Mouse (Mus musculus): ENCODE results near the gene Mbnl1. TPM values are rescaled to one million over a fixed set of nuclear protein-coding genes. Genes with fewer than 3 reads are reported as not detected.

Gene Mbnl1
- total RNA-seq, 2 experiments from 2014 or later, result 125 to 154 TPM

- DNase-seq (ENCODE audit: low spot score in 2 of 2), result no peak
- intact Hi-C loops (cut with DNase I), result no loop called here
Measured at GRCm38 (mm10) chr3:60511197-60511596, 38.6 kb downstream of the Mbnl1 start.

- intact Hi-C loops (cut with DNase I), result no loop called here
- no peak for DNase-seq (ENCODE audit: low spot score in 2 of 2)
Measured at GRCm38 (mm10) chr3:60513337-60513736, 40.7 kb downstream of the Mbnl1 start.

- DNase-seq (ENCODE audit: low spot score in 2 of 2), result no peak
- intact Hi-C loops (cut with DNase I), result no loop called here
Measured at GRCm38 (mm10) chr3:60513746-60514145, 41.1 kb downstream of the Mbnl1 start.

GRCm38 (mm10) chr3:60515430-60515829, 42.8 kb downstream of the Mbnl1 start:
- DNase-seq (ENCODE audit: low spot score in 2 of 2), result no peak
- intact Hi-C loops (cut with DNase I), result no loop called here

GRCm38 (mm10) chr3:60516054-60516674, 43.5 kb downstream of the Mbnl1 start:
- DNase-seq (ENCODE audit: low spot score in 2 of 2), result no peak

DNA sequence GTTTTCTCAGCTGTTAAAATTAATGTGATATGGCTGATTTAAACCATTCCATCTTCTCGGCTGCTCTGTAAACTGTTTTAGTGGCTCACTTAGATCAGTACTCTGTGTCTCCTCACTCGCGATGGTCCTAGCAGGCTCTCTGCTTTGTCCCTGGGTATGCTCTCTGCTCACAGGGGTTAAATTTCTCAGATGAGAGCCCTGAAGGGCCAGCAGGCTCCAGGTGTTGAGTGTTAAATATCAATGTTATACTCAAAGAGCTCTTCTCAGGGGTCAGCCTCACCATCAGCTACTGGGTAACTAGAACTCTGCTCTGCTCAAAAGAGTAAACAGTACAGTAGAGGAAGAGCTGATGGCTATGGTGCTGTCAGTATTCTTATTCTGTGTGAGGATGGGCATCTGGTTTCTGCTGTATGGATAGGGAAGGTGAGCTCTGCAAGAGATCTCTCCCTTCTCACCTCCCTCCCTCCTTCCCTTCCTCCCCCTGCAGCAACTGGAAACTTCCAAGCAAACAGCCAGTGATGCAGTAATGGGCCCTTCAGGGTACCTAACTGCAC, 44.7 kb downstream of the Mbnl1 start:
- no peak for DNase-seq (ENCODE audit: low spot score in 2 of 2)
- intact Hi-C loops (cut with DNase I), result no loop called here

More at GRCm38 (mm10) chr3:60516054-60516674, 43.5 kb downstream of the Mbnl1 start:
- intact Hi-C loops (cut with DNase I), result no loop called here

DNA sequence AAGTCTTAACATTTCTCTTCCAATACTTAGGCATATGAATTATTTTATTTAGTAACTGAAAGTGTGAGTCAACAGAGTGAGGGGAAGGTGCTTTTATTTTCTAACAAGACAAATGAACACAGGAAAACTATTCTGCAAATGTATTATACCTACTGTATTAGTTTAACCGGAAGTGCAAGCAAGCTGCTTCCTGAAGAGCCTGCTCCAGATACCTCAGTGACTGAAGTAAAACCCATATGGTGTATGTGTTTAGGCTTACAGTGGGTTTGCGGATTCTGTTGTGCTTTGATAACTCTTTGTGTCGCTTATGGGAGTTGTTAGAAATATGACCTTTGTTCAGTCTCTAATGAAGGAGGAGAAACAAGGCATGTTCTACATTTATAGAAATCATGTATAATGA, 46.7 kb downstream of the Mbnl1 start:
- intact Hi-C loops (cut with DNase I), result no loop called here
- DNase-seq (ENCODE audit: low spot score in 2 of 2), result no peak

- intact Hi-C loops (cut with DNase I), result no loop called here
Measured at GRCm38 (mm10) chr3:60524127-60524526, 51.5 kb downstream of the Mbnl1 start.

DNA sequence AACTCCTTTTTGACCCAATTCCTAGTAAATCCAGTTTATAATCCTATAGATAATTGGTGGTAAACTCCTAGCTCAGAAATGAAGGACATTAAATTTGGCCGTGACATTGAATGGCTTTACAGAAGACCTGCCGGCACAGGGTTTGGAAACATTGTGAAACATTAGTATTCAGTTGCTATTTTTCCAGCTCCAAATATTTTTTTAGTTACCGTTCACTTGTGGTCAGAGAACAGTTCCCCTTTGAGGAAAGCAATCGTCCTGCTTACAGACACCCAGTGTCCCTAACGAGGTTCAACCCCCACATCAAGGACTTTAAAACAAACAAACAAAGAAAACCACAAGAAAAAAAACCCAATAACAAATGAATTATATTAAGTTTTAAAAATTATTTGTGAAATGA, 58.7 kb downstream of the Mbnl1 start:
- intact Hi-C loops (cut with DNase I), result no loop called here
- DNase-seq (ENCODE audit: low spot score in 2 of 2), result no peak

More at GRCm38 (mm10) chr3:60524127-60524526, 51.5 kb downstream of the Mbnl1 start:
- DNase-seq (ENCODE audit: low spot score in 2 of 2), result no peak

- intact Hi-C loops (cut with DNase I), result no loop called here
- DNase-seq (ENCODE audit: low spot score in 2 of 2), result no peak
Measured at GRCm38 (mm10) chr3:60531826-60532225, 59.2 kb downstream of the Mbnl1 start.

DNA sequence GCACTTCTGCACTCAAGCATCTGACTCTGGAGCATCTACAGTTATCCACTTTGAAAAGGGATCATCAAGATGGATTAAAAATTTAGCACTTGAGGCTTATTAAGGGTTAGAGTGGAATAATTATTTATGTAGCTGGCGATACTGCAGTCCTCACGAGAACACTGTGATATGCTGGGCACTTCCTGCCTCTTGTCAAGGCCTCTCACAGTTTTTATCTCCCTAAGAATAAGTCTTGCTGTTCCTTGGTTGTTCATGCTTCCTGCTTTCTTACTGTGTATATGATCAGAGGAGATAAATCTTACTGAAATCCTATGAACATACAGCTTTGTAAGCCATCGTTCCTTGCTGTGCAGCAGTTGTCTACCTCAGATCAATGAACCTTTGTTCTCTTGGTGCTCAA, 62.6 kb downstream of the Mbnl1 start:
- intact Hi-C loops (cut with DNase I), result no loop called here
- DNase-seq (ENCODE audit: low spot score in 2 of 2), result no peak

DNA sequence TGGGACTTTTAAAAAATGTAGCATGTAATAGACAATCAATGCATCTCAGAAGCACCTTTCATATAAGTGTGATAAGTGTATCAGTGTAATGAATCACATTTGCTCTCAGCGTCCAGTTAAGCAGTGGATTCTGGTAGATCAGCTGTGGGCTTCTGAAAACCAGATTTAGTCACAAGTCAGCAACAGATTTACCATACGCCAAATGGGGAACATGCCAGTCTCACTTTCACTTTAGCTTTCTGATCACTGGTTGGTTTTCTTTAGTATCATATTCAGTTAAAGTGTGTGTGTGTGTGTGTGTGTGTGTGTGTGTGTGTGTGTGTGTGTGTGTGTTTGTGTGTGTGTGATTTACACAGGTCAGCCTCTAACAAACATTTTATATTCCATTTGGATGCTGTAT, 64.4 kb downstream of the Mbnl1 start:
- intact Hi-C loops (cut with DNase I), result no loop called here
- DNase-seq (ENCODE audit: low spot score in 2 of 2), result no peak

- no peak for DNase-seq (ENCODE audit: low spot score in 2 of 2)
- intact Hi-C loops (cut with DNase I), result no loop called here
Measured at GRCm38 (mm10) chr3:60538214-60538971, 65.8 kb downstream of the Mbnl1 start.

DNA sequence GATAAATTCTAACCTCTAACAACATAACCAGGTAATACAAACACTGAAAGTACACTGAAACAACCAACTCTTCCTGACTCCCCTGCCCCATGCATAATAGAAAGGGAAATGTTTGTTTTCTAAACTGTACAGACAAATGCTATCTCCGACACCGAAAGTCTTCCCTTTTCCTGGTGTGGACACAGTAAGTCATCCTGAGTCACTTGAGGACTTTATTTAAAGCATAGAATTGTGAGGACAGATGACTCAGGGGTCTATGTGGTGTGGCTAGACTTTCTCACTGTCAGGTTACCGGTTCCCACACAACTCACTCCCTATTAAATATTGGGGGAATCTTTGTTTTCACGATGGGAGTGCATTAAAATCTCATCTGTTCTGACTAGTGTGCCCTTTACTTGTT, 68.5 kb downstream of the Mbnl1 start:
- intact Hi-C loops (cut with DNase I), result no loop called here
- no peak for DNase-seq (ENCODE audit: low spot score in 2 of 2)

DNA sequence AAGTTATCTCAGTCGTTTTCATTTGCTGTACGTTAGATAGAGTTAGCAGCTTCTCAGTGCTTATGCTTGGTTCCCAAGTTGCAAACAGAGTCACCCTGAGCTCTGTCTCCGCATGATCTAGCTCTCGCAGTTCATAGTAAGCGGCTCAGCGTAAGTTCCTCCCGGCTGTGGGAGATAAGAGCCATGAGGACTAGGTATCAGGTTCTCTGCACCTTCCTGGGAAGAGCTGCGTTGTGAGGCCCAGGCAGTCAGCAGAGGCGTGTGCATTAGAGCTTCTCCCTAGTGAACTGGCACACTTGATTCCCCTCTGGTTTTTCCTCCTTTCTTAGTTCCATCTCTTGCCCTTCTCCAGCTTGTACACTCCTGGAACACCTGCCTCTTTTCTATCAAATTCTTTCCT, 73.6 kb downstream of the Mbnl1 start:
- DNase-seq (ENCODE audit: low spot score in 2 of 2), result no peak
- intact Hi-C loops (cut with DNase I), result no loop called here

DNA sequence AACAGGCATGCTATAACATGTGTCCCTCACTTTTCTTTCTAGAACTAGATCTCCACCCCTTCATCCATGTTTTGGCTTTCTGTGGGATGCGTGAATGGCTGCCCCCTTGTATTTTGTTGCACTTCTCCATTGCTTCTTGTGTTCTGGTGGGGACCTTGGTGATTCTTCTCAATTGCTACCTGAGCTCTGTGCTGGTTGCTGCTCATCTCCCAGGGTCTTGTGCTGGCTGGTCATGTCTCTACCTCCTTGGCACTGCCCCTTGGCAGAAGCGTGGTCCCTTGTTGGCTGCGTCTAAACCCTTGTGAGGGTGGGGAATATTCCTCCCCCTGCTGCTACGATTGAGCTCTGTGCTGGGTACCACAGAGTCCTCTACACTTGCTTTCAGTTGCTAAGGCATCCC, 74.3 kb downstream of the Mbnl1 start:
- intact Hi-C loops (cut with DNase I), result no loop called here
- DNase-seq (ENCODE audit: low spot score in 2 of 2), result no peak

DNA sequence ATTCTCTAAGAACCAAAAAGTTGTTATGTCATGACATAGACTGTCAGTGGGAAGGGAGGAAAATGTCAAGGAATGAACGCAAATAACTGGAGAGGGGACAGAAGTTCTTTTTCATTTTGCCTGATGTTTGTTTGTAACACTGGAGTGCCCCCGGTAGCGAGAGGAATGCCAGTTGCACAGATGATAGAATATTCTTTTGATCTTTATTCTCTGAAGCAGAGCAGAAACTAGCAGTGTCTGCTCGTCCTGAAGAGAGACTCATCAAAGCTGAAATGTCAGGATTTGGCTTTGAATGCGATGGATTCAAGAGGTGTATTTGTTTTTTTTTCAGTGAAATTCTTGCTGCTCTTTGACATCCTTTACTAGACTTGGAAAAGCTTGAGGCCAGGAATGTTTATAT, 77.9 kb downstream of the Mbnl1 start:
- intact Hi-C loops (cut with DNase I), result no loop called here
- DNase-seq (ENCODE audit: low spot score in 2 of 2), result no peak

DNA sequence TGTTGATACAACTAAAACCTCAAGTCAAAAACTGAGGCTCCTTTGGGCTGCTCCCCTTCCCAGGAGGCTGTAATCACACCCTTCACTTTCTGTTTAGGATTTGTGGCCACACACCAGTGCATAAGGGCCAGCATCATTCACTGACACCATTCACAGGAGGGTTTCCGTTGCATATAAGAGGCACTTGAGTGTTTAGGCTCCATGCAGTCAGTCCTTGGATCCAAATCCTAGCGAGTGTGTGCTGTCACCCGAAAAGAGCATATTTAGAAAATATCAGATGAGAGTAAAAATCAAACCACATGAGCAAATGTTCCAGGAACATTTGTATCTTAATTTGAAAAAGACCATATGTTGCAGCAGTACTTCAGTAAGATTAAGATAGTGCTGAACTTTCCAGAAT, 79.0 kb downstream of the Mbnl1 start:
- DNase-seq (ENCODE audit: low spot score in 2 of 2), result no peak
- intact Hi-C loops (cut with DNase I), result no loop called here

DNA sequence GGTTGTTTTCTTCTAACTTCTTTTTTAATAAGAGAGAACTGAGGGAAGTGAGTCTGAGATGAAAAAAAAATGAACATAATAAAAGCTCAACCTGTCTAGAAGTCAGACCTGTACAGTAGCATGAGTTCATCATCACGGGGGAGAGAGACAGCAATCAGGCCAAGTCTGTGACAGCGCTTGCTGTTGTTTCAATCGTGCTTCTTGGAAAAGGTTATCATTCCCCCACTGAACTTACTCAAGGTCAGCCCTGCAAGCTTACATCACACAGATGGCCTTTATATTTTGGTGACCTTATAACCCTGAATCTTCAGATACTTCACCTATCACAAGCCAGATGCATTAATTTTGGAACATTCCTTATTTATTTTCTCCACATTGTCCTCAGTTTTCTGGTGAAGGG, 80.4 kb downstream of the Mbnl1 start:
- no peak for DNase-seq (ENCODE audit: low spot score in 2 of 2)
- intact Hi-C loops (cut with DNase I), result no loop called here

GRCm38 (mm10) chr3:60556596-60556995, 84.0 kb downstream of the Mbnl1 start:
- DNase-seq (ENCODE audit: low spot score in 2 of 2), result no peak
- intact Hi-C loops (cut with DNase I), result no loop called here

DNA sequence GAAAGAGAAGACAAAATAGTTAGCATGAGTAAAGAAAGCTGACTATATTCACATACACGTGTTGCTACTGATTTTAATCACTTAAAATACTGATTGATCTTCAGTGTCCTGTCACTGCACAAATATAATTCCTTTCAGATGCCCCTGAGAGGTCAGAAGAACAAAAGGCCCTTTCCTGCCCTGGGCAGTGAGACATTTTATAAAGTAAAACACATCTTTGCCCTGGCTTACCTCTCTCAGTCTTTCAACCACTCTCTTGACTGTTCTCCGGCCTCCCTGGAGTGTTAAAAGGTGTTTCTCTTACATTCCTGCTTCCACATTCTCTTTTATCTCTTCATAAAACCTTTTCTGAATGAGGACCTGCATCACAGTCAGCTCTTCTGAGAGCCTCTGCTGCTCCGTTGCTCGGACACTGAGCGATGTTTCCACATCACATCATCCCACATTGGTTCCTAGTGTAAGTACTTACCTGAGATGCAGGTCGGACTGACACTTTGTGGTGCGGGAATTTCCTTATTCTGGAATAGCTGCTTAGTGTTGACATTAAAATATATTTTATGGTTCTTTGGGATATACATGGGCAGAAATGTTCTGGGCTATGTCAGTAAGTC, 85.7 kb downstream of the Mbnl1 start:
- no peak for DNase-seq (ENCODE audit: low spot score in 2 of 2)
- intact Hi-C loops (cut with DNase I), result no loop called here

All from left cerebral cortex, postnatal 36 days (tissue).